Mouse (Mus musculus) myocyte (in vitro differentiated cells): ENCODE results near the gene Cox7a2. TPM values are rescaled to one million over a fixed set of nuclear protein-coding genes. Genes with fewer than 3 reads are reported as not detected.

Experiments
- H3K27me3 ChIP-seq: one replicate; pipeline ENCODE4 v1.6.1; 2011; ENCODE audit not compliant: control insufficient read depth, insufficient read depth, insufficient read length
- H3K36me3 ChIP-seq: one replicate; pipeline ENCODE4 v1.6.1; 2011; ENCODE audit not compliant: control insufficient read depth, insufficient read depth
- H3K4me2 ChIP-seq: one replicate; pipeline ENCODE4 v1.6.1; 2011; ENCODE audit warnings: low read depth, control low read depth
- H3K4me3 ChIP-seq: one replicate; pipeline ENCODE4 v1.5.1; 2011; ENCODE audit warnings: mild to moderate bottlenecking, control low read depth, moderate library complexity
- H3K79me2 ChIP-seq: one replicate; pipeline ENCODE4 v1.6.1; 2011; ENCODE audit not compliant: control insufficient read depth, insufficient read depth
- H3ac ChIP-seq: one replicate; pipeline ENCODE4 v1.6.1; 2011; ENCODE audit not compliant: control insufficient read depth, insufficient read length
- CEBPB ChIP-seq: IDR thresholded peaks from 2 replicates; pipeline ENCODE4 v1.6.1; 2011; ENCODE audit warnings: mild to moderate bottlenecking, moderate library complexity; ENCODE audit not compliant: poor library complexity, insufficient read depth, severe bottlenecking
- E2F4 ChIP-seq: IDR thresholded peaks from one replicate; pipeline ENCODE4 v1.6.1; 2011; ENCODE audit warnings: mild to moderate bottlenecking, control low read depth, moderate library complexity; ENCODE audit not compliant: insufficient read depth
- MAX ChIP-seq: IDR thresholded peaks from one replicate; pipeline ENCODE4 v1.6.1; 2011; ENCODE audit warnings: low read depth, mild to moderate bottlenecking, control low read depth
- MYOD1 ChIP-seq, 3 experiments: IDR thresholded peaks; one replicate each; pipeline ENCODE4 v1.6.1; 2011; ENCODE audit warnings: control low read depth in 2 of 3, low read depth in 2 of 3, mild to moderate bottlenecking in 2 of 3, moderate library complexity in 1 of 3; ENCODE audit not compliant: insufficient read length in 2 of 3, control insufficient read depth in 1 of 3
- MYOG ChIP-seq, 3 experiments: IDR thresholded peaks; one replicate each; pipeline ENCODE4 v1.6.1; 2011; ENCODE audit warnings: control low read depth in 2 of 3, low read depth in 2 of 3, mild to moderate bottlenecking in 2 of 3; ENCODE audit not compliant: insufficient read length in 2 of 3, control insufficient read depth in 1 of 3, insufficient read depth in 1 of 3
- POLR2A ChIP-seq: IDR thresholded peaks from one replicate; pipeline ENCODE4 v1.6.1; 2011; ENCODE audit warnings: low read depth, mild to moderate bottlenecking, control low read depth, moderate library complexity; ENCODE audit not compliant: insufficient read length
- POLR2AphosphoS2 ChIP-seq: IDR thresholded peaks from one replicate; pipeline ENCODE4 v1.6.1; 2011; ENCODE audit warnings: low read depth, control low read depth; ENCODE audit not compliant: insufficient read length
- REST ChIP-seq: IDR thresholded peaks from one replicate; pipeline ENCODE4 v1.6.1; 2011; ENCODE audit warnings: mild to moderate bottlenecking, control low read depth, moderate library complexity; ENCODE audit not compliant: insufficient read depth, insufficient read length
- SRF ChIP-seq: IDR thresholded peaks from one replicate; pipeline ENCODE4 v1.6.1; 2011; ENCODE audit warnings: low read depth; ENCODE audit not compliant: control insufficient read depth, insufficient read length
- TCF12 ChIP-seq: IDR thresholded peaks from one replicate; pipeline ENCODE4 v1.6.1; 2011; ENCODE audit warnings: mild to moderate bottlenecking, control low read depth; ENCODE audit not compliant: poor library complexity, insufficient read depth, severe bottlenecking
- TCF3 ChIP-seq: IDR thresholded peaks from one replicate; pipeline ENCODE4 v1.6.1; 2011; ENCODE audit warnings: low read depth, control low read depth; ENCODE audit not compliant: insufficient read length
- USF1 ChIP-seq: IDR thresholded peaks from one replicate; pipeline ENCODE4 v1.6.1; 2011; ENCODE audit warnings: low read depth, mild to moderate bottlenecking, control low read depth, moderate library complexity
- polyA plus RNA-seq: library from polyadenylated mRNA; unstranded; fragments of >200 nt; fragmentation: generic; extraction: Trizol; gene quantifications from one replicate; pipeline ENCODE4 v1.2.1, GENCODE M21; 2012; ENCODE audit warnings: missing spikeins

Cox7a2 gene
- polyA plus RNA-seq, 1 experiment, result 495 TPM

- no peak overlapping the region for H3K4me3 ChIP-seq
- no peak for TF ChIP-seq TCF3
- TF ChIP-seq POLR2AphosphoS2, result no peak
- no peak for TF ChIP-seq MYOD1 (IDR thresholded peaks at IDR 0.05; ENCODE audit: control insufficient read depth in 1 of 3, insufficient read length in 2 of 3, low read depth in 2 of 3)
- no peak for TF ChIP-seq POLR2A
- no peak for TF ChIP-seq E2F4
- TF ChIP-seq SRF, result no peak
- no peak for TF ChIP-seq TCF12
Measured at GRCm38 (mm10) chr9:79784934-79785793, 25.5 kb upstream of the Cox7a2 start.

GRCm38 (mm10) chr9:79784439-79784838 lies 24.8 kb upstream of the Cox7a2 start:
- TF ChIP-seq TCF12 (no peak), E2F4 (no peak), POLR2AphosphoS2 (no peak), REST (no peak), SRF (no peak), USF1 (no peak), POLR2A (no peak), MYOD1 (IDR thresholded peaks at IDR 0.05; ENCODE audit: control insufficient read depth in 1 of 3, insufficient read length in 2 of 3, low read depth in 2 of 3) (no peak), MAX (no peak), MYOG (IDR thresholded peaks at IDR 0.05; ENCODE audit: control insufficient read depth in 1 of 3, insufficient read depth in 1 of 3, insufficient read length in 2 of 3, low read depth in 2 of 3) (no peak)
- no peaks in the 10 kb centered on the region for H3K27me3 ChIP-seq
- H3ac ChIP-seq, result no peak overlapping the region
- H3K79me2 ChIP-seq, result peaks cover 83% of the 10 kb centered on the region
- no peaks in the 10 kb centered on the region for H3K36me3 ChIP-seq
- H3K4me2 ChIP-seq, result no peak overlapping the region
- no peak overlapping the region for H3K4me3 ChIP-seq

More at GRCm38 (mm10) chr9:79784934-79785793, 25.5 kb upstream of the Cox7a2 start:
- H3K27me3 ChIP-seq, result no peaks in the 10 kb centered on the region
- no peaks in the 10 kb centered on the region for H3K36me3 ChIP-seq
- no peak overlapping the region for H3ac ChIP-seq
- H3K4me2 ChIP-seq, result no peak overlapping the region
- H3K79me2 ChIP-seq, result peaks cover 91% of the 10 kb centered on the region

GRCm38 (mm10) chr9:79779354-79779753 lies 19.7 kb upstream of the Cox7a2 start:
- peaks cover 21% of the 10 kb centered on the region for H3K36me3 ChIP-seq
- H3K4me3 ChIP-seq, result no peak overlapping the region
- no peaks in the 10 kb centered on the region for H3K27me3 ChIP-seq
- peaks cover 38% of the 10 kb centered on the region for H3K79me2 ChIP-seq
- TF ChIP-seq POLR2AphosphoS2, result no peak
- TF ChIP-seq MAX, result no peak
- TF ChIP-seq REST, result no peak
- no peak for TF ChIP-seq E2F4
- no peak for TF ChIP-seq POLR2A
- TF ChIP-seq USF1, result no peak
- no peak for TF ChIP-seq MYOG (IDR thresholded peaks at IDR 0.05; ENCODE audit: control insufficient read depth in 1 of 3, insufficient read depth in 1 of 3, insufficient read length in 2 of 3, low read depth in 2 of 3)
- no peak for TF ChIP-seq TCF12
- no peak overlapping the region for H3ac ChIP-seq
- H3K4me2 ChIP-seq, result no peak overlapping the region

GRCm38 (mm10) chr9:79766991-79767545 lies 7.4 kb upstream of the Cox7a2 start:
- Histone ChIP-seq H3K36me3 (peaks cover 3% of the 10 kb centered on the region), H3K4me2 (no peak overlapping the region), H3ac (no peak overlapping the region), H3K4me3 (no peak overlapping the region), H3K79me2 (no peaks in the 10 kb centered on the region), H3K27me3 (no peaks in the 10 kb centered on the region)
- no peak for TF ChIP-seq REST
- no peak for TF ChIP-seq POLR2A
- TF ChIP-seq MAX, result no peak

- Histone ChIP-seq H3K4me2 (no peak overlapping the region), H3ac (no peak overlapping the region), H3K27me3 (no peaks in the 10 kb centered on the region), H3K79me2 (no peaks in the 10 kb centered on the region), H3K4me3 (no peak overlapping the region), H3K36me3 (no peaks in the 10 kb centered on the region)
- TF ChIP-seq POLR2AphosphoS2 (no peak), TCF12 (no peak), SRF (no peak), POLR2A (no peak), CEBPB (no peak), E2F4 (no peak), TCF3 (no peak), MYOD1 (IDR thresholded peaks at IDR 0.05; ENCODE audit: control insufficient read depth in 1 of 3, insufficient read length in 2 of 3, low read depth in 2 of 3) (no peak), REST (no peak), MYOG (IDR thresholded peaks at IDR 0.05; ENCODE audit: control insufficient read depth in 1 of 3, insufficient read depth in 1 of 3, insufficient read length in 2 of 3, low read depth in 2 of 3) (no peak), MAX (no peak), USF1 (no peak)
Measured at GRCm38 (mm10) chr9:79765329-79765728, 5.7 kb upstream of the Cox7a2 start.
